Mouse (Mus musculus): ENCODE measurements at regions not wholly inside any gene's neighbourhood (a gene's known extent, or its start where the extent isn't known, plus 50 kb on each side); places are given as distances from the start of the nearest gene placed in this dataset.

DNA sequence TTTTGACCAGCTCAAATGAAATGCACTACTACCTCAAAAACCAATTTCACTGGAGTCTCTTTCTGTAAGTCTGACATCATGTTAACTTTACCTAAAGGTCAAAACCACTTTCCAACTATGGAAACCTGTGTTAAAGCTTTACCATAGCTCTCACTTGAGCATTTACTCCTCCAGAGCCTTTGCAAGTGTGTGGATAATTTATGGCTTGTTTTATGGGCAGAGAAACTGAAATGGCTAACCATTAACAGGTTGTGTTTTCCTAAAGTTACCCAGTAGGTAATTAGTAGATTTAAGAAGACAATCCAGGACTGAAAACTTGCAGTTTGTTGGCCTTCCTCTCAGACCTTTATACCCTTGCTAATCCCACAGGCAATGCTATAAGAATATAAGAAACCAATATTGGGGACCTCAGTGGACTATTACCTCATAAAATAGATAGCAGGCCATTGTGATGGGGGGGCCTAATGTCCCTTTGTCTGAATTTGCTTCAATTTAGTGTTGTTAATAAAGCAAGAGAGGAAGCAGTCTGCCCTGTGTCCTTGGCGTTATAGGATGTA, 202.7 kb upstream of the Prep start:
- TF ChIP-seq POLR2A (IDR thresholded peaks at IDR 0.05; ENCODE audit: low read depth, low read length) = no peak
- no peak for TF ChIP-seq CTCF (conservative IDR thresholded peaks at IDR 0.05; ENCODE audit: insufficient read depth, insufficient read length, low read depth, low read length)

All from kidney, adult 2 months (tissue).